Mouse (Mus musculus) midbrain, embryonic 16.5 days (tissue): ENCODE data around the gene Odf3l1. TPM values are rescaled to one million over a fixed set of nuclear protein-coding genes. Genes with fewer than 3 reads are reported as not detected.
"Not testable (repeated sequence)": the region's sequence is repeated elsewhere in the genome, so short reads cannot be mapped to it uniquely, and the experiment has no call there.

Experiments
- ATAC-seq: fragments of 200-750 bp; cut with Nextera tagmentation; 2 replicates; pipeline ENCODE4 v1.8.0; 2017; ENCODE audit warnings: moderate TSS enrichment
- H3K27ac ChIP-seq: fragments of 300-500 bp; sonication (generic); 2 replicates; pipeline ENCODE4 v1.5.1; 2014; ENCODE audit warnings: mild to moderate bottlenecking, low read length, mixed read lengths
- H3K27me3 ChIP-seq: fragments of 300-500 bp; sonication (generic); 2 replicates; pipeline ENCODE4 v1.6.1; 2014; ENCODE audit warnings: low read depth, low read length, mixed read lengths; ENCODE audit not compliant: control insufficient read depth, insufficient read depth
- H3K36me3 ChIP-seq: fragments of 300-500 bp; sonication (generic); 2 replicates; pipeline ENCODE4 v1.6.1; 2014; ENCODE audit warnings: mild to moderate bottlenecking, low read length, moderate library complexity, mixed read lengths; ENCODE audit not compliant: control insufficient read depth, insufficient read depth
- H3K4me1 ChIP-seq: fragments of 300-500 bp; sonication (generic); 2 replicates; pipeline ENCODE4 v1.6.1; 2014; ENCODE audit warnings: mild to moderate bottlenecking, low read length, mixed read lengths; ENCODE audit not compliant: control insufficient read depth, insufficient read depth
- H3K4me2 ChIP-seq: fragments of 300-500 bp; sonication (generic); 2 replicates; pipeline ENCODE4 v1.6.1; 2014; ENCODE audit warnings: mild to moderate bottlenecking, low read length, mixed read lengths
- H3K4me3 ChIP-seq: fragments of 300-500 bp; sonication (generic); 2 replicates; pipeline ENCODE4 v1.5.1; 2014; ENCODE audit warnings: low read depth, mild to moderate bottlenecking, low read length, moderate library complexity, mixed read lengths
- H3K9ac ChIP-seq: fragments of 300-500 bp; sonication (generic); 2 replicates; pipeline ENCODE4 v1.6.1; 2014; ENCODE audit warnings: low read depth, low read length, mixed read lengths
- H3K9me3 ChIP-seq: fragments of 300-500 bp; sonication (generic); replicated peaks from 2 replicates; pipeline ENCODE4 v1.6.1; 2014; ENCODE audit warnings: mild to moderate bottlenecking, low read length, mixed read lengths; ENCODE audit not compliant: control insufficient read depth, poor library complexity, severe bottlenecking
- WGBS: fragments of 180-500 bp; shearing (Covaris S2); extraction: QIAGEN DNeasy Blood & Tissue Kit; methylation state at CpG from one replicate; pipeline ENCODE4 v1.1.7; 2014; 5-methylcytosine and 5-hydroxymethylcytosine counted together
- polyA plus RNA-seq: library from polyadenylated mRNA; unstranded; fragments of >200 nt; fragmentation: Nextera tagmentation; extraction: Ambion mirVana; gene quantifications from 2 replicates; pipeline ENCODE4 v1.2.1, GENCODE M21; 2015

Odf3l1 gene
- not detected in 2 replicates for polyA plus RNA-seq

DNA sequence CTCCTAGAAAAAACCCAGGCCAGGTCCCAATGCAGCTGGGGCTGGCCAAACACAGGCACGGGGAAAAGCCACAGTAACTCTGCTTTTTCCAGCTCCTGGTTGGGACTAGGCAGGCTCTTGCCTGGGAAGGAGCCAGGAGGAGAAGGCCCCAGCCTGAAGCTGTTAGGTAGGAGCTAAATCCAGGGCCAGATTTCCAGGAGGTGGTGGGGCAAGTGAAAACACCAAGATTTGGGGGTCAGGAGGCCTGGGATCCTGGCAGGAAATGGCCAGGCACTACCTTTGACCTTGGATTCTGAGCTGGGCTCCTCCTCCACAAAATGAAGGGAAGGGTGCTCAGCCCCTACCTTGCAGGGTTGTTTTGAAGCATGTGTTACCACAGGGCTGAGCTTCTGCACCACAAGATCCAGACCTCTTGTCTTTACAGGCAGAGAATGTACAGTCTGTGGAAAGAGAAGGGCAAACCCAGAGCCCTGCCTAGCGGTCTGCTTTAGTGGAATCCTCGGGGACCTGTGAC lies at the start of gene Odf3l1:
Gene Odf3l1, minus strand, starts transcription at position 464 of the 514 bp plus-strand sequence.
- H3K4me3 ChIP-seq = peak within 1 kb of the TSS; percentile 21
- peak within 1 kb of the TSS; percentile 5; the same call in 1 of the 2 replicates for H3K9ac ChIP-seq
- peaks cover 11% of the 10 kb centered on the region for H3K27me3 ChIP-seq
- H3K27ac ChIP-seq = no peak within 1 kb of the TSS
- no peaks in the 10 kb centered on the region for H3K9me3 ChIP-seq
- WGBS = 19% methylated on average over 3 of the region's 3 CpGs
- H3K36me3 ChIP-seq = no peaks in the 10 kb centered on the region
- H3K4me2 ChIP-seq = peak within 1 kb of the TSS; percentile 43
- no peak for ATAC-seq
- peaks cover 6% of the 10 kb centered on the region; the same call in 1 of the 2 replicates for H3K4me1 ChIP-seq

DNA sequence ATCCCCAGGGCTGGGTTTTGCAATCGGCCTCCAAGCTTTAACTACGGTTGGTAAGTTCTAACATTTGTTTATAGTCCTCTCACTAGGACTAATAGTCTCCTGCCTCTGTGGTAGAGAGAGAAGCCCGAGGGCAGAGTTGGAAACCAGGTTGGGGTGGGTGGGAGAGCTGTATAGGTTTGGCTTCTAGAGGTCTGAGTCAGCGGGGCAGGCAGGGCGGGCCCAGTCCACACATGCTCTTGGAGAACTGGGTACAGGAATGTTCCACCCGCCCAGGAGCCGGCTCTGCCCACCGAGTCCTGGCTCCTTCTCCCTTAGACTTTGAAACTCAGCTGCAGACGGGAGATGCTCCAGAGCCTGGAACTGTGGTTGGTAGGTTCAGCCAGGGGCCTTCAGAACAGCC lies 49.5 kb upstream of the Odf3l1 start:
- Histone ChIP-seq H3K9me3 (no peaks in the 10 kb centered on the region), H3K27me3 (no peaks in the 10 kb centered on the region), H3K4me1 (no peaks in the 10 kb centered on the region), H3K4me3 (no peak overlapping the region), H3K27ac (no peak overlapping the region), H3K9ac (no peak overlapping the region), H3K4me2 (no peak overlapping the region), H3K36me3 (no peaks in the 10 kb centered on the region)
- ATAC-seq = no peak
- WGBS = 86% methylated on average over 9 of the region's 9 CpGs

DNA sequence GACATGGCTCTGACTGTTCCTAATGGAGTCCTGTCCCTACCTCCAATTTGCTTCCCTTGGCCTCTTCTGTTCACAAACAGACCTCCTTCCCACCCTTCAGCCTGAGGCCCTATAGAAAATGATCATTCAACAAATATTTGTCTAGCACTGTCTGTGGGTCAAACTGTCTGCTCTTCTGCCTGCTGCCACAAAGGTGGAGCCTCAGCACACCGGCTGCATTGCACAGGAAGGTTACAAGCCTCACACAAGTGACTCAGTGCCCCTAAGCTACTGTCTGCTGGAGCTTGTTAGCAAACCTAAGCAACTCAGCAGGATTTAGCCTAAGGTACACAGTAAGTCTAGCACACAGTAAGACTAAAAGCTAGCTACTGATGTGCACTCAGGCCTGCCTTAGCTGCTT lies 46.5 kb upstream of the Odf3l1 start:
- no peak overlapping the region for H3K27ac ChIP-seq
- no peaks in the 10 kb centered on the region for H3K27me3 ChIP-seq
- no peak overlapping the region for H3K4me3 ChIP-seq
- ATAC-seq = no peak
- no peaks in the 10 kb centered on the region for H3K36me3 ChIP-seq
- H3K9ac ChIP-seq = no peak overlapping the region
- H3K4me1 ChIP-seq = no peaks in the 10 kb centered on the region
- H3K4me2 ChIP-seq = no peak overlapping the region
- 75% methylated on average over 1 of the region's 1 CpGs for WGBS
- no peaks in the 10 kb centered on the region for H3K9me3 ChIP-seq

DNA sequence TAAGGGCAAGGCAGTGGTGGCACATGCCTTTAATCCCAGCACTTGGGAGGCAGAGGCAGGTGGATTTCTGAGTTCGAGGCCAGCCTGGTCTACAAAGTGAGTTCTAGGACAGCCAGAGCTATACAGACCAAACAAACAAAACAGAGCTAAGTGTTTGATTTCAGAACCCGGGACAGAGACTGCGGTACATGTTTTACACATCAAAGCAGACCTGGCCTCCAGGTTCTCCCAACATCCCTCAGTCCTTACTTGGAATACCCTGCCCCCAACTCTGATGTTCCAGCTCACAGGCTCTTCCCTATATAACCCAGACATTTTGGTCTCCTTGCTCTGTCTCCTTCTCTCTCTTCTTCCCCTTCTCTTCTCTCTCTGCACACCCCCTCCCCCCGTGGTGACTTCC lies 45.5 kb upstream of the Odf3l1 start:
- H3K4me2 ChIP-seq, H3K9me3 ChIP-seq, H3K9ac ChIP-seq, H3K4me3 ChIP-seq, H3K36me3 ChIP-seq, H3K27me3 ChIP-seq, ATAC-seq, H3K27ac ChIP-seq, H3K4me1 ChIP-seq: not testable (repeated sequence)
- 64% methylated on average over 4 of the region's 4 CpGs for WGBS

DNA sequence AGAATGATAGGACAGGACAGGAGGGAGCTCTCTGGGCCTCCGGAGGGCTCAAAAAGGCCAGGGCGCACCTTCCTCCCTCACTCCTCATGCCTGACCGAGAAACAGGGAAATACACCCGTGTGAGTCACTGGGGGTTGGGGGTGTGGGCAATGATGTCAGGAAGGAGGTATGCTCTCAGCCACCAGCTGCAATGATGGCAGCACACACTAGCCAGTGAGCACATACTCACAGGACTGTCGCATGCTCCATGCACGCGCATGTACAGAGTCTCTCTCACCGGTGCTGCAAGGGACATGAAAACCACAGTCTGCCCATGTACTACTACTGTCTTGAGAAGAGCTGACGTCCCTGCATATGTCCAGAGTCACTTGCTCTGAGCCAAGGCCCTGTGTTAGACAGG lies 43.1 kb upstream of the Odf3l1 start:
- Histone ChIP-seq H3K9ac (no peak overlapping the region), H3K27ac (no peak overlapping the region), H3K36me3 (no peaks in the 10 kb centered on the region), H3K9me3 (no peaks in the 10 kb centered on the region), H3K4me1 (no peaks in the 10 kb centered on the region), H3K4me2 (no peak overlapping the region), H3K4me3 (no peak overlapping the region), H3K27me3 (no peaks in the 10 kb centered on the region)
- no peak for ATAC-seq
- 83% methylated on average over 9 of the region's 9 CpGs for WGBS

DNA sequence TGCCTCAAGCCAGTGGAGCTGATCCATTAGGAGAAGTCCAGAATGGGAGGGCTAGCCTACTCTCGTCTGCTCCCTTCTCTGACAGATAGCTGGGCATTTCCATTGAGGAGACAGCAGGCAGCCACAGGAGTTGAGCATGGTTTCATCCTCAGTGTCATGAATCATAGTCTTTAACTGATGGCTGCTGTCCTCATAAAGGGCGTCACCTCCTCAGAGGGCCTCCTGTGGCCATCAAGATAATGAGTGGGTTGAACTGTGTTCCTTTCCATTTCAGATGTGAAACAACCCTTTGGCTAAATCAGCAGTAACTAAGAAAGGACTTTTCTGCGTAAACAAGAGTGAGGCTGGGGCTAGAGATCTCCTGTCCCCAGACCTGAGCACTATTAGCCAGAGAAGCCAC lies 39.2 kb upstream of the Odf3l1 start:
- ATAC-seq = no peak
- H3K27me3 ChIP-seq = no peaks in the 10 kb centered on the region
- WGBS = 84% methylated on average over 3 of the region's 3 CpGs
- no peak overlapping the region for H3K27ac ChIP-seq
- H3K4me2 ChIP-seq = no peak overlapping the region
- no peaks in the 10 kb centered on the region for H3K9me3 ChIP-seq
- no peaks in the 10 kb centered on the region for H3K4me1 ChIP-seq
- no peak overlapping the region for H3K4me3 ChIP-seq
- no peak overlapping the region for H3K9ac ChIP-seq
- H3K36me3 ChIP-seq = no peaks in the 10 kb centered on the region

DNA sequence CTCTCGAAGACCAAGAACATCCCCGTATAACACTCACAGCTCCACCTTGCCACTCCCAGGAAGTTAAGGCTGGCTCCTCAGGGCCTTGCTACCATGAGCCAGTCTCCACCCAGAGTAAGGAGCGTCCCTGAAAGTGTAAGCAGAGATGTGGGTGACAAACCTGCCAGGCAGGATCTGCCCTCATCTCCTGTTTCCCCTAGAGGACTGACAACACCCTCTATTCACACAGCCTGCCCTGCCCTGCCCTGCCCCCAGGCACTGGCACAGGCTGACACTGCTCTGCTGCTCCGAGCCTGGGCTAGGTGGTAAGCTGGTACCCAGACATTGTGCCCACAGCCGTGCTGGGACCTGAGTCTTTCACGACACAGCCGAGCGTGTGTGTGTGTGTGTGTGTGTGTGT lies 36.7 kb upstream of the Odf3l1 start:
- no peaks in the 10 kb centered on the region for H3K4me1 ChIP-seq
- no peak overlapping the region for H3K4me3 ChIP-seq
- 75% methylated on average over 6 of the region's 8 CpGs for WGBS
- no peaks in the 10 kb centered on the region for H3K27me3 ChIP-seq
- ATAC-seq = no peak
- no peaks in the 10 kb centered on the region for H3K36me3 ChIP-seq
- no peaks in the 10 kb centered on the region for H3K9me3 ChIP-seq
- H3K27ac ChIP-seq = no peak overlapping the region
- H3K4me2 ChIP-seq = no peak overlapping the region
- no peak overlapping the region for H3K9ac ChIP-seq

DNA sequence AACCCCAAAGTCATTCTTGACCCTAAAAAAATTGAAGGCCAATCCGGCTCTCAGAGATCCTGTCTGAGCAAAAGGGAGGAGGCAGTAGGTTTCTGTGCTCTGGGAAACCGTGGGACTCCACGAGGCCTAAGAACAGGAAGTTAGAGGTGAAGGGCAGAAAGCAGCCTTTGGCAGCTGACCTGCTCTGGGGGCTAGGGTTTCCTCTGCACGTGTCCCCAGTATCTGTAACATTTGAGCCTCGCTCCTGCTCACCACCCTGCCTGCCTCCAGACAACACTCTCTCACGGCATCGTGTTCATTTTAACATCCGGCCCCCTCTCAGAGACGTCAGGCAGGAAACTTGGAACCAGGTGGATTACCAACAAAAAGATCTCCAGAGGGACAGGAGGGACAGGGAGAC lies 36.1 kb upstream of the Odf3l1 start:
- Histone ChIP-seq H3K36me3 (no peaks in the 10 kb centered on the region), H3K27ac (no peak overlapping the region), H3K27me3 (no peaks in the 10 kb centered on the region), H3K4me3 (no peak overlapping the region), H3K4me1 (no peaks in the 10 kb centered on the region), H3K9ac (no peak overlapping the region), H3K9me3 (no peaks in the 10 kb centered on the region), H3K4me2 (no peak overlapping the region)
- no peak for ATAC-seq
- WGBS = 73% methylated on average over 9 of the region's 9 CpGs

DNA sequence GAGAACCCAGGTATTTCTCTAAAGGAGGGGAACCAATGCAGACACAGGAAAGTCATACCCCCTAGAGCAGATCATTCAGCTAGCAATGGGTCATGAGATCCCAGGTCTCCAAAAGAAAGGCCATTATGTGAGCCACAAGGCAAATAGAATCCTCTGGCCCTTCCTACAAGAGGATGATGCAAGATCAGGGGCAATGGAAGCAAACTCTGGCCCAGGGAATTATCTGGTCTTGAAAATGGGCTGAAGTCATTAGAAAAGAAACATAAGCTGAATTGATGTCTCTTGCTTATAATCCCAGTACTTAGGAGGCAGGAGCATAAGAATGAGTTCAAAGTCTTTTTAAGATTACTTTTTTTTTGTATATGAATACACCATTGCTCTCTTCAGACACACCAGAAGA lies 35.6 kb upstream of the Odf3l1 start:
- no peaks in the 10 kb centered on the region for H3K4me1 ChIP-seq
- no peak overlapping the region for H3K4me2 ChIP-seq
- no peak overlapping the region for H3K4me3 ChIP-seq
- no peaks in the 10 kb centered on the region for H3K36me3 ChIP-seq
- ATAC-seq = no peak
- no peak overlapping the region for H3K9ac ChIP-seq
- H3K27ac ChIP-seq = no peak overlapping the region
- H3K9me3 ChIP-seq = no peaks in the 10 kb centered on the region
- H3K27me3 ChIP-seq = no peaks in the 10 kb centered on the region
